Mouse (Mus musculus) heart, adult 18-20 months (tissue): ENCODE measurements at regions not wholly inside any gene's neighbourhood (a gene's known extent, or its start where the extent isn't known, plus 50 kb on each side); places are given as distances from the start of the nearest gene placed in this dataset.

Source experiments
- DNase-seq, 2 experiments: peaks; one replicate each; pipeline ENCODE4 v3.0.0; 2021 to 2022; ENCODE audit warnings: mixed read lengths in 1 of 2

DNA sequence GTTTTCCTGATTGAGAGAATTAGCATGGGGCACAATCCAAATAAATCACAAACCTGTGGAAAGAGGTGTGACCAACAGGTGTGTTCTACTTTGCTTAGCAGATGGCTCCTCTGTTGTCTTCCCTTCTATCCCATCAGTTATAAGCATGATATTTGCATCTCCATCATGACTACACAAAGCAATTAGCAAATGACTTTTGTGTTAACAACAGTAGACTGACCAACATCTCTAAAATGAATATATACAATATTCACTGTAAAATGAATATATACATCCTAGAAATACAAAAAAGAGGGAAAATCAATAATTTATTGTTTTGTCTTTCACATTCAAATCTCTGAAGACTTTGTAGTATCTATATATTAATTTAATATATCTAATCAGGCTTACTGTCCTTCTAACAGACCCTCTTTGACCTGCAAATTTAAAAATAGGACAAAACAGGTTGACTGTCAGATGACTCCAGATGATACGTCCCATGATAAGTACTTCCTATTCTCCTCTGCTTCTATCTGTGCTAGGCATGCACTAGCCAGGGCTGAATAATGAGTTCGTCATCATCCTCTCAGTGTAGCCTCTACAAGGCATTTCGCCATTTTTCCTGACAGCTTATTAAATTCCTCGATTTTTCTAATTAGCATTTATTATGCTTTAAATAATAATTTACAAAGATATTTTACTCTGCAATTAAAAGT is 519.5 kb upstream of the Cited2 start:
- DNase-seq: no peak

DNA sequence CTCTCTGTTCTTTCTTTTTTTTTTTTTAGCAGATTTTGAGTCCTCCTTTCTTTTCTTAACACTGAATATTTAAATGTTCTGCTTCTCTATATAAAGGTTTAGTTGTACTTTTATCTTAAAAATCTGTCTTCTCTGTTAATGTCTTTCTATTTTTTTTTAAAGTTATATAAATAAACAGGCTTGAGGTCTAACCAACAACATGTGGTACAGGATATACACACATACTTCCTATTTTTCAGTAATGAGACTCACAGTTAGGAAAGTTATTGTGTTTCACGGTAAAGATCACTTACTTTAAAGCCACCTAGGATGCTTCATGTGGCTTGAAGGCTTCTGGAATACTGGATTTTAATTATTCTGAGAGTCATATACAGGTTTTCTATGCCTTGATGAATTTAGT is 518.9 kb upstream of the Cited2 start:
- DNase-seq: no peak

- peak; percentile 39 to 54 for DNase-seq
Measured at GRCm38 (mm10) chr10:17212551-17213309, 510.3 kb upstream of the Cited2 start.

DNA sequence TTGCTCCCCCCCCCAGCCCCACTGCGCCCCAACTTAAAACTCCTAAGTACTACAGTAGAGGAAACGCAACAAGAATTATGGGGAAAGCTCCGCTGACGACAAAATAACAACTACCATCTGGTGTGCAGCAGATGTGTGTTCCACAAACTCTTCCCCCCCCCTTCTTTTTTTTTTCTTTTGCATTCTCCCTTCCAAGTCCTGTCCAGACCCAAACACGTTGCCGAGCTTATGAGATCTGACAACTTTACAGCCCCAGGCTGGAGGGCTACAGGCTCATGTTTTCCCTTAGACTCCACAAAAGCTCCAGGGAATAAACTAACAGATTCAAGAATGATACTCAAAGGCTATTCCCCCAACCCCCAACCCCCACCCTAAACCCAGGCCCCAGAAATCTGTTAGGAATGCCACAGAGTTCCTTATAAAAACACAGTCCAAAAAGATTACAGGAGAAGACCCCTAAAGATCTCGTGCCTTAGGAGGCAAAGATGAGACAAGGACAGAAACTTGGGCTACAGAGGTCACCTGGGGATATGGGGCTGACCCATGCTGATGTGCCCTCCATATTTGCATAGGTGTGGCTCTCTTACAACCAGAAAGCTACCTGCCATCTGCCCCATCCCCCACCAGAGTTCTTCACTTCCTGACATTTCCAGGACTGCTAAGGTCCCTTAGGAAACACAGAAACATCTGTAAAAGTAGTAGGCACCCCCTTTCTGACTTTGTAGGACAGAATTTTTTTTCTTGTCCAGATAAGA is 509.5 kb upstream of the Cited2 start:
- peak; percentile 35 to 46 for DNase-seq

- no peak for DNase-seq
Measured at GRCm38 (mm10) chr10:17214065-17214440, 509.0 kb upstream of the Cited2 start.

GRCm38 (mm10) chr10:17215029-17215428 is 508.0 kb upstream of the Cited2 start:
- no peak for DNase-seq

DNA sequence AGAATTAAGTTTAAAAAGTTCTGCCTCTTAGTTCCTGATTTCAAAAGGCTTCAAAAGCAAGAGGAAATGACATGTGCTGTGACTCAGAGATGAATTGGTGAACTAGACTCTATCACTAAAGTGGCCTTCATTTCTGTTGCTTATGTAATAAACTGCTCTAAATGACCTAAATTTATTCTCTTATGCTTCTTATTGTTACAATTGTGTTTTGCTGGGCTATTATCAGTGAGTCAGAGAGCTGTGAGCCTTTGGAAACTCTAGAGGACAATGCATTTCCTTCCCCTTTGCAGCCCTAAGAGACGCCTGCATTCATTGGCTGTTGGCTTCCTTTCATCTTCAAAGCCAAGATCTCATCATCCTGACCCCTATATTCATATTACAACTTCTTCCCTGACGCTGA is 501.5 kb upstream of the Cited2 start:
- DNase-seq: no peak

GRCm38 (mm10) chr10:17225727-17226126 is 497.3 kb upstream of the Cited2 start:
- DNase-seq: no peak

- DNase-seq: peak in 1 of 2 experiments; percentile 24
Measured at GRCm38 (mm10) chr10:17230040-17230818, 492.8 kb upstream of the Cited2 start.

- no peak for DNase-seq
Measured at GRCm38 (mm10) chr10:17235955-17236650, 486.9 kb upstream of the Cited2 start.

GRCm38 (mm10) chr10:17236761-17237160 is 486.3 kb upstream of the Cited2 start:
- no peak for DNase-seq

DNA sequence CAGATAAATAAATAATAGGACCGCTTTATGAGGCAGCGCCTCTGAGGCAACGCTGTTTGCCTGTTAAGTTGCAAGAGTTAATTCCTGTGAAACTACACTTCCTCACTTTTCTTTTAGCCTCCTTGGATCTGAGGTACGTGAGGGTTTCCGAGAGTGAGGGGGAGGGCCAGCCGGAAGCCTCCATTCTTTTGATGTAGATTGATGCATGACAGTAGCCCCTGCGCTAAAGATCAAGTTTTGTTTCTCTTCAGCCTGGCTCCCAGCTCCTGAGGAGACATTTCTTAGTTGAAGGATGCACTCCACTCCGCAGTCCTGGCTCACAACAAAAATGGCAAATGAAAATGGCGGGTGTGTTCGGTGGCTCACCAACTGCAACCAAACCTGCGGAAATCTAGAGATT is 485.6 kb upstream of the Cited2 start:
- DNase-seq: no peak

- no peak for DNase-seq
Measured at GRCm38 (mm10) chr10:17237918-17238850, 484.8 kb upstream of the Cited2 start.

DNA sequence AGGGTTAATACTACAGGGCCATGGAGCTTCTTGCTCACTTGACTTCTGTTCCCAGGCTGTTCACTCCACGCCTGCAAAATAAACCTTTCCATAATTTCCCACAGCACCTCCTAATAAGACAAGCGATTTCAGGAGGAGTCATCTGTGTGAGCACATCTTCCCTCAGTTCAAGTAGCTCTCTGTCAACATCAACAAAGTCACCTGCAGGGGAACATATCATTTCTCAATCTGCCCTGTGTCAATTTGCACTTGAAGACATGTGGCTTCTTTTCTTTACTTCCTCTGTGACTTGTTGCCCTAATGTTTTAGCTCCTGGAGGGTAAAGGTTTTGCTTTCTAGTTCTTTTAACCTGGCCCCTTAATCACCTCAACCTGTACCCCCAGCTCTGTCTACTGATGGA is 474.7 kb upstream of the Cited2 start:
- DNase-seq: no peak

DNA sequence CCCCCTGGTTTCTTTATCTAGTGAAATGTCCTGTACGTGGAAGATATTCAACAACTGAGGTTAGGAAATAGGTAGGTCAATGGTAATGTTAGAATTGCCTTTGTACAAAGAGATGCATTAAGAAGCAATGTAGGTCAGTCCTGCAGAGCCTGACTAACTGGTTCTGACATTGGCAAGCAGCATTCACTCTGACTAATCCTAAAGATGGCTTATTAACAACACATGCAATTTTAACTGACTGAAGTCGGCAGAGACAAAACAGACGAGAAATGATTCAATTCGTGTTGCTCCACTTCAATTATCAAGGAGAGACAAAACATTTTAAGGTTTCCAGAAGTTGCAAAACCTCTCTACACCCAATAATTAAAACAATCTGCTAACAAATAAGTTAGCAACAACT is 470.0 kb upstream of the Cited2 start:
- DNase-seq: no peak

DNA sequence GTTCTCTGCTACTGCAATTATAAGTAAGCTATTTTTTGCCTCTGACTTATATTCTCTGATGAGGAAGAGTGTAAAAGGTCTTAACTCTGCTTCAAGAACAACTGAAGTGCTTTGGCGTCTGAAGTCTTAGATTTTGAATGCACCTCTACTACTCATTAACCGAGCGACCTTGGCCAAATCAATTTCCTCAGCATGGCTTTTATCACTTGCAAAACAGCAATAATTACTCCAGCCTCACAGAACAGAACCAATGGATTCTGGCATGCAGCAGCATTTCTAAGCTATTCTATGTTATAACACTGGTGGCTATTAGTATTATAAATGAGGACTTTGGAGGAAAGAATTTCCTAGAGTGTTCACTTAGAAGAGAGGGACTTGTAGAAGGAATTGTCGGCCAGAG is 462.9 kb upstream of the Cited2 start:
- no peak for DNase-seq

DNA sequence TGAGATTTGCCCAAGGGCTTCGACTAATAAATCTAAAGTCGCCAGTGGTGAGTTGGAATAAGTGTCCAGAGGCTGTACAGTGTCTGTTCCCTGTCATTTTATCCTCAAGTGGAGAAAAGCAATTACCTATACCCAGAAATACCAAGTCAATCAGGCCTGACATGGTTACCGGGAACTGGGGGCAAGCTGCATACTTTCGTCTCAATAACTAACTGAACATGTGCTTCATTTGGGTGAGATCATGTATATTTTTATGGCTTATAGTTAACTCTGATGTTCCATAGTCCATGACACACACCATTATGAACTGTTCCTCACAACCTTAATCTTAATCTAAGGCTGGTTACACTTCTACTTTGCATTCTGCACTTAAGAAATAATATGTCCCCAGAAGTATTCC is 462.4 kb upstream of the Cited2 start:
- no peak for DNase-seq

DNA sequence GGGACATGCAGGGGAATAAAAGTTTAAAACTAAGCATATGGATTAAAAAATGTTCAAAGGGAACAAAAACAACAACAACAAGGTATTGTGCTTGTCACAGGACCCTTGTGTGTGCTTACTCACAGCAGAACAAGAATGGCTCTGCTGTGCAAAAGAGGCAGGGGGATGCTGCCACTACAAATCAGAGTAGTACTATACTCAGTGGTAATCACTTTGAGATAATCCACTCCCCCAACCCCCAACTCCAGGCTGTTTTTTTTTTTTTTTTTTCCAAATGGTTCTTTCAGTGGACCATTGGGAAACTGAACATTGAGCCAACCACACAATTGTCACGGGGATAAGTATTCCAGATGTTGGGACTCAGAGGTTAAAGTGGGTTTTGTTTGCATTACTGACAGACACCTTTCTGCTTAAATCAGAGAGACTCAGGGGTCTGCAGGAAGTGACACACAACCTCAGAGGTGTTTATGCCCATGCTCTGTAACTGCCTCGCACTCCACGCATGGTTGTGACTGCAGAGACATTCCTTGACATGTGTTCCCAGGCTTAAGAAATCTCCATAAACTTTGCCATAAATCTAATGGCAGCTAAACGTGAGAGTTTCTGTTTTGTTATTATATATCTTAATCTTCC is 461.7 kb upstream of the Cited2 start:
- no peak for DNase-seq

- no peak for DNase-seq
Measured at GRCm38 (mm10) chr10:17261825-17262205, 461.2 kb upstream of the Cited2 start.

DNA sequence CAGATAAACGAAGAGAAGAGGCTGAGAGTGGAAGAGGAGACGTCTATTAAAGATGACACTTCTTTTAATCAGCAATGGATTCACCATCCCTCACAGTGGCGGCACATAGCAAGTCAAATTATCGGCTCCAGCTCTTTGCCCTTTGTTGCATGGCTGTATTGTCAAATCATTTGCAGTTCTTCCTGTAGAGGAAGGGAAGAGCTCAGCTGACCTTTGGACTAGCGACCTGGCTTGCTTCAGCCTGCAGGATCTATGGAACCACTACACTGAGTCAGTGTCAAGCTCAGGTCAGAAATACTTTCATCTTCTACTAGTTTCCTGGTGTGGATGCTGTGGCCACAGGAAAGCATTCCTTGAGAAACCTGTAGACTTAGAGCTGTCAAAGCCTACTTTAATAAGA is 450.4 kb upstream of the Cited2 start:
- no peak for DNase-seq
